Mouse (Mus musculus) adrenal gland, adult 2 months (tissue): ENCODE measurements around the gene Sppl3. TPM values are rescaled to one million over a fixed set of nuclear protein-coding genes. Genes with fewer than 3 reads are reported as not detected.

Source experiments
- DNase-seq: peaks from one replicate; pipeline ENCODE4 v3.0.0; 2021
- long read RNA-seq: library from polyadenylated mRNA; stranded (forward); transcript quantifications from one replicate; pipeline ENCODE4 v2.0.0, GENCODE M21; 2021
- polyA plus RNA-seq: library from polyadenylated mRNA; depleted of rRNA; stranded (reverse); fragments of >200 nt; gene quantifications from 2 replicates; pipeline ENCODE4 v1.2.3, GENCODE M21; 2012; rRNA removed
- total RNA-seq, 2 experiments: library from RNA; stranded (reverse); gene quantifications; 2 replicates each; pipeline ENCODE4 v1.2.3; 2021

Gene Sppl3
- total RNA-seq (10 to 100 TPM; 42.3 to 49.4 TPM), polyA plus RNA-seq (66.2 and 68.2 TPM in 2 replicates)
- long read RNA-seq, transcript Sppl3-201 (11 exons, 3,204 nt), result major isoform, 100 of 117 reads
- long read RNA-seq, partial matches to known transcripts, result 8 of 117 reads
- long read RNA-seq, other reads (novel, unspliced or antisense), result 9 of 117 reads

GRCm38 (mm10) chr5:115010577-115011216 lies at the start of gene Sppl3:
TSS of gene Sppl3 (plus strand) at chr5:115011137.
- peak; percentile 97 for DNase-seq

GRCm38 (mm10) chr5:114961590-114962360 lies 49.2 kb upstream of the Sppl3 start:
- DNase-seq, result no peak

GRCm38 (mm10) chr5:114964315-114964966 lies 46.5 kb upstream of the Sppl3 start:
- no peak for DNase-seq

- DNase-seq, result no peak
These were observed 45.7 kb upstream of the Sppl3 start for GRCm38 (mm10) chr5:114964967-114965898.

- no peak for DNase-seq
These were observed 43.2 kb upstream of the Sppl3 start for GRCm38 (mm10) chr5:114967523-114968268.

- DNase-seq, result no peak
These were observed 42.3 kb upstream of the Sppl3 start for GRCm38 (mm10) chr5:114968651-114969050.

- DNase-seq, result no peak
These were observed 41.9 kb upstream of the Sppl3 start for GRCm38 (mm10) chr5:114969064-114969463.

- DNase-seq, result no peak
These were observed 41.2 kb upstream of the Sppl3 start for GRCm38 (mm10) chr5:114969609-114970215.

GRCm38 (mm10) chr5:114970824-114971227 lies 40.1 kb upstream of the Sppl3 start, which contains the start of gene Hnf1a:
TSS of gene Hnf1a (minus strand) at chr5:114971094.
- DNase-seq, result peak; percentile 16

GRCm38 (mm10) chr5:114972201-114972600 lies 38.7 kb upstream of the Sppl3 start:
- no peak for DNase-seq

- no peak for DNase-seq
These were observed 37.8 kb upstream of the Sppl3 start for GRCm38 (mm10) chr5:114973131-114973530.

GRCm38 (mm10) chr5:114976935-114977334 lies 34.0 kb upstream of the Sppl3 start:
- no peak for DNase-seq

GRCm38 (mm10) chr5:114978473-114978872 lies 32.5 kb upstream of the Sppl3 start:
- DNase-seq, result no peak

GRCm38 (mm10) chr5:114978888-114979249 lies 32.1 kb upstream of the Sppl3 start:
- no peak for DNase-seq

GRCm38 (mm10) chr5:114979250-114980121 lies 31.5 kb upstream of the Sppl3 start:
- peak; percentile 82 for DNase-seq

- no peak for DNase-seq
These were observed 30.7 kb upstream of the Sppl3 start for GRCm38 (mm10) chr5:114980122-114980748.

- DNase-seq, result no peak
These were observed 28.9 kb upstream of the Sppl3 start for GRCm38 (mm10) chr5:114982001-114982400.

- DNase-seq, result no peak
These were observed 25.9 kb upstream of the Sppl3 start for GRCm38 (mm10) chr5:114985074-114985473.

GRCm38 (mm10) chr5:114996447-114996846 lies 14.5 kb upstream of the Sppl3 start:
- no peak for DNase-seq
